Mouse (Mus musculus): ENCODE results near the gene Itga2.

The Itga2 gene

GRCm38 (mm10) chr13:114822871-114823270 is 109.0 kb downstream of the Itga2 start:
- DNase-seq (ENCODE audit: low spot score in 2 of 2), result no peak

GRCm38 (mm10) chr13:114818513-114818912 is 113.4 kb downstream of the Itga2 start:
- DNase-seq (ENCODE audit: low spot score in 2 of 2), result no peak

- peak; percentile 69 to 88 for DNase-seq (ENCODE audit: low spot score in 2 of 2)
Observed at GRCm38 (mm10) chr13:114817751-114818360, 114.0 kb downstream of the Itga2 start, which contains the start of gene Mocs2. Gene Mocs2, plus strand, starts transcription at chr13:114818236.

GRCm38 (mm10) chr13:114809624-114810210 is 122.2 kb downstream of the Itga2 start:
- no peak for DNase-seq (ENCODE audit: low spot score in 2 of 2)

- no peak for DNase-seq (ENCODE audit: low spot score in 2 of 2)
Observed at GRCm38 (mm10) chr13:114802971-114803370, 128.9 kb downstream of the Itga2 start.

GRCm38 (mm10) chr13:114801857-114802256 is 130.0 kb downstream of the Itga2 start:
- DNase-seq (ENCODE audit: low spot score in 2 of 2), result no peak

GRCm38 (mm10) chr13:114793250-114794030 is 138.5 kb downstream of the Itga2 start:
- peak in 1 of 2 experiments; percentile 59 for DNase-seq (ENCODE audit: low spot score in 2 of 2)

GRCm38 (mm10) chr13:114791511-114791910 is 140.4 kb downstream of the Itga2 start:
- no peak for DNase-seq (ENCODE audit: low spot score in 2 of 2)
